Mouse (Mus musculus): Measurements from ENCODE around the gene Tcf7. TPM values are rescaled to one million over a fixed set of nuclear protein-coding genes. Genes with fewer than 3 reads are reported as not detected.
A peak's percentile ranks its signal among the peaks of the same experiment; 100 is the strongest.

Tcf7 gene
- polyA plus RNA-seq, 1 experiment from 2014 or later, result 6.6 TPM

DNA sequence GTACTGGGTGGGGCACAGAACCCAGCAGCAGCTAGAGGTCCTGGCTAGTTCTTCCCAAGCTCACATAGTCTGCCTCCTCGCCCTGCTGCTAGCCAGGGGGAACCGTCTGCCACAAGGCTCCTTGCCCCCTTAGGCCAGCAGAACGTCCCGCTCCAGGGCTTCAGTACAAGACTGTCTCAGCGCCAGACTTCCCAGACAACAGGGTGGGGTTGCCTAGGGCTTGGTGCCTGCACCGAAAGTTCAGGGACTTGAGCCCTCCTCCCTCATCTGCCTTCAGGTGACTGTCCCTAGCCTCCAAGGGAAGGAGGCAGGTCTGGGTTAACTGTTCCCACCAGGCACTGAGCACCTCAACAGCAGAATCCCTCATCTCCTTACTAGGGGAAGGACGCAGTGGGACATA is 17.9 kb downstream of the Tcf7 start:
- 69% methylated on average over 7 of the region's 7 CpGs for WGBS
- no peak overlapping the region for H3K4me2 ChIP-seq
- no peak for DNase-seq (ENCODE audit: low spot score)
- H3K27me3 ChIP-seq (replicated peaks; ENCODE audit: control insufficient read depth, insufficient read depth, low read length), result no peaks in the 10 kb centered on the region; the same call in 1 of the 2 replicates
- H3K27ac ChIP-seq (ENCODE audit: low read depth, low read length), result no peak overlapping the region
- H3K4me1 ChIP-seq (replicated peaks; ENCODE audit: control insufficient read depth, insufficient read depth, low read length), result peaks cover 18% of the 10 kb centered on the region
- no peak for ATAC-seq (replicated peaks; ENCODE audit: low FRiP score)
- no peaks in the 10 kb centered on the region for H3K9me3 ChIP-seq (ENCODE audit: control insufficient read depth, low read length)
- H3K4me3 ChIP-seq (ENCODE audit: low read depth, low read length), result no peak overlapping the region
- no peaks in the 10 kb centered on the region for H3K36me3 ChIP-seq (ENCODE audit: control insufficient read depth, insufficient read depth, low read length)
- H3K9ac ChIP-seq (ENCODE audit: low read depth, low read length), result no peak overlapping the region

DNA sequence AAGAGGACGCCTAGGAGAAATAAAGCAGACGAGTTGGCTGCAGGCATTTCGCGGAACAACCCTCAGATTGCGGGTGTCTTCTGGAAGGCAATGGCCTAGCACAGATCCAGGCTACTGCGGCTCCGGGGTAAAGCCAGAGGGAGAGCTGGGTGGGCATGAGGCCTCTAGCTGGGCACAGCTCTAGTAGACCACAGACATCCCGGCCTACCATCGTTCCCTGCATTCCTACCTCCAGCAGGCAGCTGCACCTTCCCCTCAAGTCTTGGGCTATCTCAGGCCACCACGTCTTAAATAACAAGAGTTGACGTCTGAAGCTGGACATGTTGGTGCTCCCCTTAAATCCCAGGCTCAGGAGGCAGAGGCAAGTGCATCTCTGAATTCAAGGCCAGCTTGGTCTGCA is 20.5 kb downstream of the Tcf7 start:
- Histone ChIP-seq H3K9ac (ENCODE audit: low read depth, low read length) (no peak overlapping the region), H3K4me3 (ENCODE audit: low read depth, low read length) (no peak overlapping the region), H3K36me3 (ENCODE audit: control insufficient read depth, insufficient read depth, low read length) (no peaks in the 10 kb centered on the region), H3K9me3 (ENCODE audit: control insufficient read depth, low read length) (no peaks in the 10 kb centered on the region), H3K4me1 (replicated peaks; ENCODE audit: control insufficient read depth, insufficient read depth, low read length) (peaks cover 15% of the 10 kb centered on the region), H3K27ac (ENCODE audit: low read depth, low read length) (no peak overlapping the region), H3K27me3 (replicated peaks; ENCODE audit: control insufficient read depth, insufficient read depth, low read length) (no peaks in the 10 kb centered on the region; the same call in 1 of the 2 replicates), H3K4me2 (no peak overlapping the region)
- no peak for ATAC-seq (replicated peaks; ENCODE audit: low FRiP score)
- WGBS, result 85% methylated on average over 11 of the region's 11 CpGs
- DNase-seq (ENCODE audit: low spot score), result no peak

DNA sequence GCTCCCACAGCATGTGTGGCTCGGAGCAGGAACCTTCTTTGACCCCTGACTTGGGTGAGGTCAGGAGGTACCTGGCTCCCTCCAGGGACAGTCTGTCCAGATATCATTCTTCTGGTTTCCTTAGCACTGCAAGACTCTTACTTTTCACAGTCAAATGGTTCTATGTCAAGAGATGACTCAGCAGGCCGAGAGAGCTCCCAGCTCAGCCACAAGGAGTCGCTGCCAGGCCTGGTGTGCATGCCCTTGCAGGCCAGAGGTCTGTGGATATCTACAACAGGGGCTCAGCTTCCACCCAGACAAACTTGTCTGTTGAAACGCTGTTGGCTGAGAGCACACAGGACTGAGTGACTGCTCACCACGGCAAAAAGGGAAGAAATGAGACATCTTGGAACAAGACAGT is 20.9 kb downstream of the Tcf7 start:
- H3K27me3 ChIP-seq (replicated peaks; ENCODE audit: control insufficient read depth, insufficient read depth, low read length), result no peaks in the 10 kb centered on the region; the same call in 1 of the 2 replicates
- no peak overlapping the region for H3K27ac ChIP-seq (ENCODE audit: low read depth, low read length)
- no peak overlapping the region for H3K4me2 ChIP-seq
- H3K9ac ChIP-seq (ENCODE audit: low read depth, low read length), result no peak overlapping the region
- 39% methylated on average over 5 of the region's 5 CpGs for WGBS
- no peak for DNase-seq (ENCODE audit: low spot score)
- peak; percentile 43; the same call in 1 of the 2 replicates for ATAC-seq (replicated peaks; ENCODE audit: low FRiP score)
- H3K4me1 ChIP-seq (replicated peaks; ENCODE audit: control insufficient read depth, insufficient read depth, low read length), result peaks cover 15% of the 10 kb centered on the region
- H3K9me3 ChIP-seq (ENCODE audit: control insufficient read depth, low read length), result no peaks in the 10 kb centered on the region
- no peak overlapping the region for H3K4me3 ChIP-seq (ENCODE audit: low read depth, low read length)
- H3K36me3 ChIP-seq (ENCODE audit: control insufficient read depth, insufficient read depth, low read length), result no peaks in the 10 kb centered on the region

DNA sequence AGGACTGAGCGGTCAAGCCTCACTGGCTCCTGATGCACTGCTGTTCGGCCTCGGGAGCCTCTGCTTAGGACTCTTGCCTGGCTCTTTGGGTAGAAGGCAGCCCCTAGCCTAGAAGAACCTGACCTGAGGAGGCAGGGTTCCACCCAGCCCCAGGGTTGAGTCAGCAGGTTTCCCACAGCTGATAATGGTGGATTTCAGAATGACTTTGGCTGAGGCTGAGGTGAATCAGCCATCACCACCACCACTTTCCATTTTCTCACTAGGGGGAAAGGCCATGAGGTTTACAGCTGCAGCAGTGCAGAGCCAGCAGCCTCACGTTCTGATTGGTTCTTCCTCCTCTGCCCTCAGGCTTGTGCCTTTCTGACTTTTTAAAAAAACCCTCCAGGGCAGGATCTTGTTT is 21.9 kb downstream of the Tcf7 start:
- Histone ChIP-seq H3K27ac (ENCODE audit: low read depth, low read length) (no peak overlapping the region), H3K4me1 (replicated peaks; ENCODE audit: control insufficient read depth, insufficient read depth, low read length) (peaks cover 9% of the 10 kb centered on the region; the same call in 1 of the 2 replicates), H3K4me3 (ENCODE audit: low read depth, low read length) (no peak overlapping the region), H3K9me3 (ENCODE audit: control insufficient read depth, low read length) (no peaks in the 10 kb centered on the region), H3K27me3 (replicated peaks; ENCODE audit: control insufficient read depth, insufficient read depth, low read length) (no peaks in the 10 kb centered on the region; the same call in 1 of the 2 replicates), H3K9ac (ENCODE audit: low read depth, low read length) (peak overlapping the region; percentile 14; the same call in 1 of the 2 replicates), H3K36me3 (ENCODE audit: control insufficient read depth, insufficient read depth, low read length) (no peaks in the 10 kb centered on the region), H3K4me2 (no peak overlapping the region)
- ATAC-seq (replicated peaks; ENCODE audit: low FRiP score) (no peak), DNase-seq (ENCODE audit: low spot score) (no peak)
- 75% methylated on average over 4 of the region's 4 CpGs for WGBS

DNA sequence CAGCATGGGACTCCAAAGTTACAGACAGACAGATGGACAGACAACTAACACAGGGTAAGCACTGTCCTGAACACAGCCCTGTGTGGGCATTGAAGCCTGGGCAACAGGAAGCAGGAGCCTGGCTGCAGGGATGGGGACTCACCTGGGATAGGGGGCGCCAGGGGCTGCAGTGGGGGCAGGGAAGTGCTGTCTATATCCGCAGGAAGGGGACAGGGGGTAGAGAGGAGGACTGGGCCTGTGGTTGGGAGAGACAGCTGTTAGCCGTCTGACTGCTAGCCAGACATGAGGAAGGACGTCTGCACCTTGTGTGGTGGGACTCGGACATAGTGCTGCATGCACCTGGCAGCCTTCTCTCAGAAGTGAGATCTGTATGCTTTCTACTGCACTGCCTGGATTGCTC is 24.1 kb downstream of the Tcf7 start:
- Histone ChIP-seq H3K9ac (ENCODE audit: low read depth, low read length) (no peak overlapping the region), H3K36me3 (ENCODE audit: control insufficient read depth, insufficient read depth, low read length) (no peaks in the 10 kb centered on the region), H3K27ac (ENCODE audit: low read depth, low read length) (no peak overlapping the region), H3K4me3 (ENCODE audit: low read depth, low read length) (no peak overlapping the region), H3K4me1 (replicated peaks; ENCODE audit: control insufficient read depth, insufficient read depth, low read length) (no peaks in the 10 kb centered on the region), H3K4me2 (no peak overlapping the region), H3K9me3 (ENCODE audit: control insufficient read depth, low read length) (no peaks in the 10 kb centered on the region), H3K27me3 (replicated peaks; ENCODE audit: control insufficient read depth, insufficient read depth, low read length) (no peaks in the 10 kb centered on the region)
- DNase-seq (ENCODE audit: low spot score) (no peak), ATAC-seq (replicated peaks; ENCODE audit: low FRiP score) (no peak)
- 38% methylated on average over 5 of the region's 5 CpGs for WGBS

DNA sequence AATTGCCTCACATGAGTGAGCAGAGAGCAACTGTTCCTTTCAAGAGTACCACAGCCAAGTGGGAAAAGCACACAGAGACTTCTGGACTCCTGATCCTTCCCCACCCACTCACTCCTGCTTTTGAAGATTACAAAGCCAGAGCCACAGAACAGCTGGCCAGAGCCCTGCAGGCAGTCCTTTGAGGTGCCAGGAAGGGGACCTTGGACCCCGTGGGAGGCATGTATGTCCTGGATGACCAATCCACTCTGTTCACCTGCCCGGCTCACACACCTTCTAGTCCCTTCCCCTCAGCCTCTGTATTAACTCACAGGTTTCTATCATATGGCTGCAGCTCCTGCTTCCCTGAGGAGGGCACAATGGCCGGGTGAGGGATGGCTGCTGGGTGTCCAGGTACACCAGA is 25.4 kb downstream of the Tcf7 start:
- H3K27me3 ChIP-seq (replicated peaks; ENCODE audit: control insufficient read depth, insufficient read depth, low read length), result no peaks in the 10 kb centered on the region
- H3K27ac ChIP-seq (ENCODE audit: low read depth, low read length), result no peak overlapping the region
- H3K36me3 ChIP-seq (ENCODE audit: control insufficient read depth, insufficient read depth, low read length), result no peaks in the 10 kb centered on the region
- no peak overlapping the region for H3K4me3 ChIP-seq (ENCODE audit: low read depth, low read length)
- DNase-seq (ENCODE audit: low spot score) (no peak), ATAC-seq (replicated peaks; ENCODE audit: low FRiP score) (no peak)
- no peaks in the 10 kb centered on the region for H3K9me3 ChIP-seq (ENCODE audit: control insufficient read depth, low read length)
- no peak overlapping the region for H3K9ac ChIP-seq (ENCODE audit: low read depth, low read length)
- H3K4me1 ChIP-seq (replicated peaks; ENCODE audit: control insufficient read depth, insufficient read depth, low read length), result no peaks in the 10 kb centered on the region
- 79% methylated on average over 3 of the region's 3 CpGs for WGBS
- no peak overlapping the region for H3K4me2 ChIP-seq

DNA sequence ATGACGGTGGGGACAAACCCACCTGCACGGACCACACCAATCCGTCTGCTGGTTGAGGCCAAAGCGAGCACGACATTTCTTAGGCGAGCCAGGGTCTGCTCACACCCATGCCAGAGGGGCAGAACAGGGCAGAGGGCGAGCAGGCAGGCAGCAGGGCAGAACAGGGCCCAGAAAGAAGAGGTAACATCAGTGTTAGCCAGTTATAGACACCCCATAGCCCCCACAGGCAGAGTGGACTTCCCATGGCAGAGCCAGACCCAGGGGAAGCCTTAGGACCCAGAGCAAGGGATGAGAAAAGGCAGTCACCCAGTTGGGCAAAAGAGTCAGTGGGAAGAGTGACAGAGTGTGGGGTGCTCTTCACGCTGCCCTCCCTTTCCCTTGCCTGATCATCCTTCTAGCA is 27.7 kb downstream of the Tcf7 start:
- 87% methylated on average over 8 of the region's 8 CpGs for WGBS
- Histone ChIP-seq H3K27me3 (replicated peaks; ENCODE audit: control insufficient read depth, insufficient read depth, low read length) (no peaks in the 10 kb centered on the region), H3K9me3 (ENCODE audit: control insufficient read depth, low read length) (no peaks in the 10 kb centered on the region), H3K36me3 (ENCODE audit: control insufficient read depth, insufficient read depth, low read length) (no peaks in the 10 kb centered on the region), H3K27ac (ENCODE audit: low read depth, low read length) (no peak overlapping the region), H3K4me3 (ENCODE audit: low read depth, low read length) (no peak overlapping the region), H3K4me1 (replicated peaks; ENCODE audit: control insufficient read depth, insufficient read depth, low read length) (no peaks in the 10 kb centered on the region), H3K9ac (ENCODE audit: low read depth, low read length) (no peak overlapping the region), H3K4me2 (no peak overlapping the region)
- ATAC-seq (replicated peaks; ENCODE audit: low FRiP score) (no peak), DNase-seq (ENCODE audit: low spot score) (no peak)

DNA sequence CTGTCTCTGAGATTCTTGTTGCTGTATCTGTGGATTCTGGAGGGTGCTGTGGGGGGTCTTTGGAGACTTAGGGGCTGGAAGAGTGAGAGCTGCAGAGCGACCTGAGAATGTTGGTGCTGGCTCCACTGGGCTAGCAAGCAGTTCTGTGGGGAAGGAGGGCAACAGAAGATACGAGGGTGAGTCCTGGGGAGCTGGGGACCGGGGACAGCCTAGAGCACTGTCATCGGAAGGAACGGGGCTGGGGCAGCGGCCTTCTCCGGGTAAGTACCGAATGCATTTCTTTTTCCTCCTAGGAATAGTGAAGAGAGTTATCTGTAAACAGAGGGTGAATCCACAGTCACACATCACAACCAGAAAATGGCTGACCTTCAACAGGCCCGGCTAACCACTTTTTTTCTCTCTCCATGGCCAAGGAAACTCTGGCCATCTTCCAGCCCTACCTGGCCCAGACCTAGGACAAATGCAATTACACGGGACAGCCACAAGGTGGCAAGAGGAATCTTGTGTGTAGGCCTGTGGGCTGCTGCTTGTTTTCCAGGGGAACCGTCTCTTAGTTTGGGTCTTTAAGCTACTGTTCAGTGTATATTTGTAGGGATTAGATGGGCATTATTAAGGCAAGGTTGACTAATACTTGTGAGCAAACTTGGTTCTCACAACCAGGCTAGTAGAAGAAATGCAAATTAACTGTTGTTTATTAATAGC is 29.0 kb downstream of the Tcf7 start:
- Histone ChIP-seq H3K27me3 (replicated peaks; ENCODE audit: control insufficient read depth, insufficient read depth, low read length) (no peaks in the 10 kb centered on the region), H3K27ac (ENCODE audit: low read depth, low read length) (no peak overlapping the region), H3K4me1 (replicated peaks; ENCODE audit: control insufficient read depth, insufficient read depth, low read length) (no peaks in the 10 kb centered on the region), H3K9ac (ENCODE audit: low read depth, low read length) (no peak overlapping the region), H3K9me3 (ENCODE audit: control insufficient read depth, low read length) (no peaks in the 10 kb centered on the region), H3K36me3 (ENCODE audit: control insufficient read depth, insufficient read depth, low read length) (0 out of 2 replicates have a peak, but pooled peaks cover 2% of the 10 kb centered on the region), H3K4me2 (no peak overlapping the region), H3K4me3 (ENCODE audit: low read depth, low read length) (no peak overlapping the region)
- ATAC-seq (replicated peaks; ENCODE audit: low FRiP score) (peak; percentile 66; the same call in 1 of the 2 replicates), DNase-seq (ENCODE audit: low spot score) (no peak)
- WGBS, result 68% methylated on average over 11 of the region's 11 CpGs

DNA sequence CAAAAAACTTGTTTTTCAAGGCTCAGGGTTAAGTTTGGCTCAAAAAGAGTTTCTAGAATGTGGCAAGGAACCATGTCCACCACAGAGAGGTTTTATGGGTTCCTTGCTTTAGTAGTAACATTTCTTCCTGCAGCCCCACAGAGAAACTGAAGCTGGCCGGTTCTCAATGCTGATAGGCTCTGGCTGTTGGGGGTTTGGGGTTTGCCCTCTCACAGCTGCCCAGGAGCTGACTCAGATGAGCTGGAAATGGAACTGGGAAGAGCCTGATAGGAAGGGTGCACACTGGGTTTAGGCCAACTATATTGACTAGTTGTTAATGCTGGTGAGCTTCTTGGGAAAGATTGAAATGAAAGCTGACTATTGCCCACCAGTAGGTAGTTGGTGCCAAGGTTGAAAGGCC is 30.1 kb downstream of the Tcf7 start:
- H3K9me3 ChIP-seq (ENCODE audit: control insufficient read depth, low read length), result no peaks in the 10 kb centered on the region
- H3K27ac ChIP-seq (ENCODE audit: low read depth, low read length), result no peak overlapping the region
- DNase-seq (ENCODE audit: low spot score), result no peak
- H3K9ac ChIP-seq (ENCODE audit: low read depth, low read length), result no peak overlapping the region
- H3K36me3 ChIP-seq (ENCODE audit: control insufficient read depth, insufficient read depth, low read length), result 0 out of 2 replicates have a peak, but pooled peaks cover 5% of the 10 kb centered on the region
- WGBS, result 64% methylated on average over 1 of the region's 1 CpGs
- no peak overlapping the region for H3K4me3 ChIP-seq (ENCODE audit: low read depth, low read length)
- H3K4me1 ChIP-seq (replicated peaks; ENCODE audit: control insufficient read depth, insufficient read depth, low read length), result no peaks in the 10 kb centered on the region
- no peak for ATAC-seq (replicated peaks; ENCODE audit: low FRiP score)
- H3K27me3 ChIP-seq (replicated peaks; ENCODE audit: control insufficient read depth, insufficient read depth, low read length), result no peaks in the 10 kb centered on the region
- H3K4me2 ChIP-seq, result no peak overlapping the region
